Mouse (Mus musculus) regulatory T cell (primary cell): Measurements from ENCODE around the gene Arhgap19.

Experiments used
- in situ Hi-C: fragments of 300-600 bp; cut with MboI, MseI; formaldehyde crosslinking; loops from one replicate; pipeline ENCODE4 v1.15.1; 2025; ENCODE audit warnings: high pct_unique_total_duplicates

Gene Arhgap19

GRCm38 (mm10) chr19:41800986-41801741 lies 683 bp downstream of the Arhgap19 start:
- in situ Hi-C loops = no loop called here

GRCm38 (mm10) chr19:41800451-41800850 lies 1.4 kb downstream of the Arhgap19 start:
- in situ Hi-C loops = no loop called here

- in situ Hi-C loops = no loop called here
Measured at GRCm38 (mm10) chr19:41797536-41797935, 4.3 kb downstream of the Arhgap19 start.

GRCm38 (mm10) chr19:41796789-41797327 lies 5.0 kb downstream of the Arhgap19 start:
- in situ Hi-C loops = no loop called here

GRCm38 (mm10) chr19:41796148-41796760 lies 5.6 kb downstream of the Arhgap19 start:
- in situ Hi-C loops = no loop called here

- in situ Hi-C loops = no loop called here
Measured at GRCm38 (mm10) chr19:41794901-41795300, 6.9 kb downstream of the Arhgap19 start.

GRCm38 (mm10) chr19:41794017-41794416 lies 7.8 kb downstream of the Arhgap19 start:
- in situ Hi-C loops = no loop called here

- in situ Hi-C loops = no loop called here
Measured at GRCm38 (mm10) chr19:41792934-41793486, 8.8 kb downstream of the Arhgap19 start.

GRCm38 (mm10) chr19:41791384-41791783 lies 10.5 kb downstream of the Arhgap19 start:
- in situ Hi-C loops = no loop called here

- in situ Hi-C loops = no loop called here
Measured at GRCm38 (mm10) chr19:41789110-41789961, 12.5 kb downstream of the Arhgap19 start.

- in situ Hi-C loops = no loop called here
Measured at GRCm38 (mm10) chr19:41786896-41787295, 15.0 kb downstream of the Arhgap19 start.

GRCm38 (mm10) chr19:41777514-41777913 lies 24.3 kb downstream of the Arhgap19 start:
- in situ Hi-C loops = no loop called here

- in situ Hi-C loops = loop anchor here (5.0 to 10.0 kb wide), 3 partner anchors 99 to 484 kb away; no protein-coding TSS in a partner anchor
Measured at GRCm38 (mm10) chr19:41768711-41769110, 33.1 kb downstream of the Arhgap19 start.

- in situ Hi-C loops = loop anchor here (5.0 to 10.0 kb wide), 3 partner anchors 101 to 482 kb away; no protein-coding TSS in a partner anchor
Measured at GRCm38 (mm10) chr19:41766628-41767027, 35.2 kb downstream of the Arhgap19 start.

- in situ Hi-C loops = loop anchor here (5.0 to 10.0 kb wide), 3 partner anchors 117 to 479 kb away; no protein-coding TSS in a partner anchor
Measured at GRCm38 (mm10) chr19:41763870-41764660, 37.8 kb downstream of the Arhgap19 start.

- in situ Hi-C loops = loop anchor here (5.0 to 10.0 kb wide), 3 partner anchors 114 to 477 kb away; no protein-coding TSS in a partner anchor
Measured at GRCm38 (mm10) chr19:41761529-41761928, 40.3 kb downstream of the Arhgap19 start.

- in situ Hi-C loops = loop anchor here (5.0 to 10.0 kb wide), 3 partner anchors 112 to 475 kb away; no protein-coding TSS in a partner anchor
Measured at GRCm38 (mm10) chr19:41759765-41760164, 42.1 kb downstream of the Arhgap19 start.

GRCm38 (mm10) chr19:41759270-41759669 lies 42.6 kb downstream of the Arhgap19 start:
- in situ Hi-C loops = no loop called here

GRCm38 (mm10) chr19:41754760-41755159 lies 47.1 kb downstream of the Arhgap19 start:
- in situ Hi-C loops = no loop called here

- in situ Hi-C loops = no loop called here
Measured at GRCm38 (mm10) chr19:41751906-41752305, 49.9 kb downstream of the Arhgap19 start.
